Mouse (Mus musculus): ENCODE data around the gene Yaf2. TPM values are rescaled to one million over a fixed set of nuclear protein-coding genes. Genes with fewer than 3 reads are reported as not detected.

Yaf2 gene
- polyA plus RNA-seq, 1 experiment from 2014 or later: 25.7 TPM

GRCm38 (mm10) chr15:93265728-93266127 is 71.0 kb downstream of the Yaf2 start:
- Histone ChIP-seq H3K27me3 (ENCODE audit: insufficient read depth, low read length) (no peaks in the 10 kb centered on the region), H3K4me2 (ENCODE audit: low read depth, low read length) (no peak overlapping the region), H3K36me3 (replicated peaks; ENCODE audit: insufficient read depth, low read length) (0 out of 2 replicates have a peak, but pooled peaks cover 5% of the 10 kb centered on the region), H3K9ac (replicated peaks) (no peak overlapping the region), H3K4me3 (ENCODE audit: low read depth, low read length) (no peak overlapping the region), H3K27ac (ENCODE audit: low read depth) (no peak overlapping the region), H3K9me3 (ENCODE audit: low read length) (no peaks in the 10 kb centered on the region), H3K4me1 (ENCODE audit: insufficient read depth) (peaks cover 10% of the 10 kb centered on the region)
- WGBS (ENCODE audit: insufficient replicate concordance): 59% methylated on average over 2 of the region's 2 CpGs
- DNase-seq (no peak), ATAC-seq (no peak)
- TF ChIP-seq CTCF (IDR thresholded peaks at IDR 0.05; ENCODE audit: low read depth) (peak; percentile 60), EP300 (IDR thresholded peaks at IDR 0.05; ENCODE audit: low read depth) (no peak)

- no peak for ATAC-seq
- Histone ChIP-seq H3K9me3 (ENCODE audit: low read length) (no peaks in the 10 kb centered on the region), H3K4me2 (ENCODE audit: low read depth, low read length) (no peak overlapping the region), H3K4me1 (ENCODE audit: insufficient read depth) (peaks cover 7% of the 10 kb centered on the region), H3K36me3 (replicated peaks; ENCODE audit: insufficient read depth, low read length) (0 out of 2 replicates have a peak, but pooled peaks cover 5% of the 10 kb centered on the region), H3K27ac (ENCODE audit: low read depth) (no peak overlapping the region), H3K4me3 (ENCODE audit: low read depth, low read length) (no peak overlapping the region), H3K27me3 (ENCODE audit: insufficient read depth, low read length) (no peaks in the 10 kb centered on the region), H3K9ac (replicated peaks) (no peak overlapping the region)
- TF ChIP-seq EP300 (IDR thresholded peaks at IDR 0.05; ENCODE audit: low read depth) (no peak), CTCF (IDR thresholded peaks at IDR 0.05; ENCODE audit: low read depth) (no peak)
- no peak for DNase-seq
- 62% methylated on average over 3 of the region's 3 CpGs for WGBS (ENCODE audit: insufficient replicate concordance)
These were observed 71.5 kb downstream of the Yaf2 start for GRCm38 (mm10) chr15:93265231-93265630.

DNA sequence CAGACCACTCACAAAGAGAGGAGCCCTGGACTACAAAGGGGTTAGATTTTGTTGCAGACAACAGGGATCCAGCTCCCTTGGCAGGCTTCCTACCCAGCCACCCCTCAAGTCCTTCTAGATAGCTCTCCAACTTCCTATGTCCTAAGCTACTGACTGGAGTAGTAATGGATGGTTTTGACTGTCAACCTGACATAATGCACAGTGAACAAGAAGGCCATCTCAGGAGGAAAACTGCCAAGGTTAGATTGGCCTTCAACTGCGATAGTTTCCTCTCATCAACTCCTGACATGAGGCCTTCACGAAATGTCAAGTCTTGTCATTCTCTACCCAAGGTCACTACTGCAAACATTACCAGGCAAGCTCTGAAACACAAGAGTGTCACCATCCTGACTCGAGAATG is 72.5 kb downstream of the Yaf2 start:
- no peak overlapping the region for H3K27ac ChIP-seq (ENCODE audit: low read depth)
- no peak for TF ChIP-seq EP300 (IDR thresholded peaks at IDR 0.05; ENCODE audit: low read depth)
- TF ChIP-seq CTCF (IDR thresholded peaks at IDR 0.05; ENCODE audit: low read depth): no peak
- H3K4me3 ChIP-seq (ENCODE audit: low read depth, low read length): no peak overlapping the region
- WGBS (ENCODE audit: insufficient replicate concordance): 74% methylated on average over 3 of the region's 3 CpGs
- H3K9me3 ChIP-seq (ENCODE audit: low read length): no peaks in the 10 kb centered on the region
- no peaks in the 10 kb centered on the region for H3K27me3 ChIP-seq (ENCODE audit: insufficient read depth, low read length)
- peaks cover 7% of the 10 kb centered on the region for H3K4me1 ChIP-seq (ENCODE audit: insufficient read depth)
- ATAC-seq: no peak
- no peak overlapping the region for H3K9ac ChIP-seq (replicated peaks)
- no peak overlapping the region for H3K4me2 ChIP-seq (ENCODE audit: low read depth, low read length)
- 0 out of 2 replicates have a peak, but pooled peaks cover 5% of the 10 kb centered on the region for H3K36me3 ChIP-seq (replicated peaks; ENCODE audit: insufficient read depth, low read length)
- no peak for DNase-seq

DNA sequence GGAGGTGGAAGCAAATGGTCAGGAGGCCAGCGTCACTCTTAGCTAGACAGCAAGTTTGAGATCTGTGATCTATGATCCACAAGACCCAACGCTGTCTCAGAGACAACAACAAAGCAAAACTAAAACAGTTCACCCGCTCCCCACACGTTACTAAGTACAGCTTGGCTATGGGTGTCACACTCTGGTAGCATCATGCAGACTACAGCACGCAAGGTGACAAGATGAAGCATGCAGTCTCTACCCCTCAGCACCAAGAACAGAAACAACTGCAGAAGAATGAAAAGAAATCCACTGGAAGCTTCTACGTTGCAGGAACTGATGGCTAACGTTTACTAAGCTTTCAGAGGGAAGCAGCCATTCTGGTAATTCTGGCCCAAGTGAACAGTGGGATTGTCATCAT is 73.2 kb downstream of the Yaf2 start:
- H3K27ac ChIP-seq (ENCODE audit: low read depth): no peak overlapping the region
- no peak overlapping the region for H3K9ac ChIP-seq (replicated peaks)
- WGBS (ENCODE audit: insufficient replicate concordance): 84% methylated on average over 7 of the region's 7 CpGs
- H3K36me3 ChIP-seq (replicated peaks; ENCODE audit: insufficient read depth, low read length): peaks cover 10% of the 10 kb centered on the region; the same call in 1 of the 2 replicates
- TF ChIP-seq EP300 (IDR thresholded peaks at IDR 0.05; ENCODE audit: low read depth) (no peak), CTCF (IDR thresholded peaks at IDR 0.05; ENCODE audit: low read depth) (no peak)
- no peak overlapping the region for H3K4me2 ChIP-seq (ENCODE audit: low read depth, low read length)
- DNase-seq: no peak
- ATAC-seq: no peak
- no peak overlapping the region for H3K4me3 ChIP-seq (ENCODE audit: low read depth, low read length)
- no peaks in the 10 kb centered on the region for H3K27me3 ChIP-seq (ENCODE audit: insufficient read depth, low read length)
- H3K4me1 ChIP-seq (ENCODE audit: insufficient read depth): peaks cover 7% of the 10 kb centered on the region
- no peaks in the 10 kb centered on the region for H3K9me3 ChIP-seq (ENCODE audit: low read length)

GRCm38 (mm10) chr15:93262818-93263217 is 73.9 kb downstream of the Yaf2 start:
- TF ChIP-seq EP300 (IDR thresholded peaks at IDR 0.05; ENCODE audit: low read depth): no peak
- peak; percentile 53 for TF ChIP-seq CTCF (IDR thresholded peaks at IDR 0.05; ENCODE audit: low read depth)
- ATAC-seq: no peak
- H3K4me1 ChIP-seq (ENCODE audit: insufficient read depth): peaks cover 4% of the 10 kb centered on the region; the same call in 1 of the 2 replicates
- no peak overlapping the region for H3K4me3 ChIP-seq (ENCODE audit: low read depth, low read length)
- no peak overlapping the region for H3K27ac ChIP-seq (ENCODE audit: low read depth)
- H3K4me2 ChIP-seq (ENCODE audit: low read depth, low read length): no peak overlapping the region
- H3K9ac ChIP-seq (replicated peaks): no peak overlapping the region
- no peaks in the 10 kb centered on the region for H3K9me3 ChIP-seq (ENCODE audit: low read length)
- DNase-seq: no peak
- peaks cover 15% of the 10 kb centered on the region; the same call in 1 of the 2 replicates for H3K36me3 ChIP-seq (replicated peaks; ENCODE audit: insufficient read depth, low read length)
- no peaks in the 10 kb centered on the region for H3K27me3 ChIP-seq (ENCODE audit: insufficient read depth, low read length)
- 55% methylated on average over 5 of the region's 5 CpGs for whole genome bisulfite sequencing (ENCODE audit: insufficient replicate concordance)

- H3K4me3 ChIP-seq (ENCODE audit: low read depth, low read length): no peak overlapping the region
- no peak overlapping the region for H3K4me2 ChIP-seq (ENCODE audit: low read depth, low read length)
- TF ChIP-seq CTCF (IDR thresholded peaks at IDR 0.05; ENCODE audit: low read depth) (no peak), EP300 (IDR thresholded peaks at IDR 0.05; ENCODE audit: low read depth) (no peak)
- no peaks in the 10 kb centered on the region for H3K27me3 ChIP-seq (ENCODE audit: insufficient read depth, low read length)
- no peaks in the 10 kb centered on the region for H3K4me1 ChIP-seq (ENCODE audit: insufficient read depth)
- H3K36me3 ChIP-seq (replicated peaks; ENCODE audit: insufficient read depth, low read length): peaks cover 15% of the 10 kb centered on the region; the same call in 1 of the 2 replicates
- H3K27ac ChIP-seq (ENCODE audit: low read depth): no peak overlapping the region
- WGBS (ENCODE audit: insufficient replicate concordance): 90% methylated on average over 5 of the region's 5 CpGs
- DNase-seq (no peak), ATAC-seq (no peak)
- H3K9ac ChIP-seq (replicated peaks): no peak overlapping the region
- no peaks in the 10 kb centered on the region for H3K9me3 ChIP-seq (ENCODE audit: low read length)
These were observed 74.5 kb downstream of the Yaf2 start for GRCm38 (mm10) chr15:93262274-93262673.

GRCm38 (mm10) chr15:93259933-93260332 is 76.8 kb downstream of the Yaf2 start:
- Histone ChIP-seq H3K9me3 (ENCODE audit: low read length) (no peaks in the 10 kb centered on the region), H3K27me3 (ENCODE audit: insufficient read depth, low read length) (no peaks in the 10 kb centered on the region), H3K36me3 (replicated peaks; ENCODE audit: insufficient read depth, low read length) (peaks cover 22% of the 10 kb centered on the region), H3K27ac (ENCODE audit: low read depth) (no peak overlapping the region), H3K4me2 (ENCODE audit: low read depth, low read length) (no peak overlapping the region), H3K4me3 (ENCODE audit: low read depth, low read length) (no peak overlapping the region), H3K9ac (replicated peaks) (no peak overlapping the region), H3K4me1 (ENCODE audit: insufficient read depth) (no peaks in the 10 kb centered on the region)
- 64% methylated on average over 8 of the region's 8 CpGs for WGBS (ENCODE audit: insufficient replicate concordance)
- ATAC-seq: no peak
- TF ChIP-seq EP300 (IDR thresholded peaks at IDR 0.05; ENCODE audit: low read depth) (no peak), CTCF (IDR thresholded peaks at IDR 0.05; ENCODE audit: low read depth) (no peak)
- DNase-seq: no peak

All from liver, postnatal 0 days (tissue).